8 mouse cellular contexts compared by ENCODE assay signal in genomic region chr3:127225167-127225798, GRCm38 (mm10).
DNase-seq lines count a peak whose midpoint lies in the region; ATAC-seq and TF ChIP-seq lines count a peak whose summit lies in the region.

No protein-coding gene starts in this region.

- peak overlapping the region; percentile 77 for H3K9ac ChIP-seq in hindbrain, embryonic 14.5 days
- peak overlapping the region; percentile 68 for H3K9ac ChIP-seq in midbrain, postnatal 0 days (replicated peaks; ENCODE audit: low read length, poor library complexity, severe bottlenecking)

- 2% methylated on average over 16 of the region's 16 CpGs for WGBS in hindbrain, embryonic 14.5 days
- WGBS in midbrain, postnatal 0 days, result 7% methylated on average over 16 of the region's 16 CpGs

- H3K4me3 ChIP-seq in layer of hippocampus, adult 2 months, result peak overlapping the region; percentile 55
- H3K4me3 ChIP-seq in hindbrain, embryonic 14.5 days (replicated peaks; ENCODE audit: low read length), result peak overlapping the region; percentile 48
- H3K4me3 ChIP-seq in midbrain, postnatal 0 days (ENCODE audit: low read depth, low read length), result peak overlapping the region; percentile 55

- TF ChIP-seq CTCF in layer of hippocampus, adult 2 months (conservative IDR thresholded peaks at IDR 0.05), result no peak
- no peak for TF ChIP-seq CTCF in midbrain, postnatal 0 days (IDR thresholded peaks at IDR 0.05)

- H3K9me3 ChIP-seq in hindbrain, embryonic 14.5 days (ENCODE audit: control insufficient read depth, low read length), result no peaks in the 10 kb centered on the region
- no peaks in the 10 kb centered on the region for H3K9me3 ChIP-seq in midbrain, postnatal 0 days (ENCODE audit: low read length)

- H3K27me3 ChIP-seq in hindbrain, embryonic 14.5 days (ENCODE audit: control insufficient read depth, insufficient read depth, low read length), result no peaks in the 10 kb centered on the region
- H3K27me3 ChIP-seq in midbrain, postnatal 0 days (ENCODE audit: insufficient read depth, low read length), result no peaks in the 10 kb centered on the region

- ATAC-seq in hindbrain, embryonic 14.5 days (ENCODE audit: low FRiP score), result peak; percentile 79
- ATAC-seq in midbrain, postnatal 0 days (ENCODE audit: low FRiP score), result peak; percentile 75
- ATAC-seq in erythroid progenitor cell, adult 5-6 weeks (replicated peaks; ENCODE audit: low FRiP score, poor library complexity, severe bottlenecking), result no peak

- H3K4me1 ChIP-seq in hindbrain, embryonic 14.5 days (replicated peaks; ENCODE audit: control insufficient read depth, insufficient read depth, low read length), result peaks cover 10% of the 10 kb centered on the region
- H3K4me1 ChIP-seq in midbrain, postnatal 0 days (ENCODE audit: insufficient read depth, low read length), result peaks cover 7% of the 10 kb centered on the region

- DNase-seq in layer of hippocampus, adult 2 months (ENCODE audit: low spot score in 2 of 2), result peak in 1 of 2 experiments; percentile 24
- no peak for DNase-seq in layer of hippocampus, postnatal 36 days
- DNase-seq in cerebellum, adult 8-10 months, result peak; percentile 60
- DNase-seq in hindbrain, embryonic 14.5 days (ENCODE audit: low spot score), result peak; percentile 51
- DNase-seq in midbrain, postnatal 0 days (ENCODE audit: low spot score), result peak; percentile 59
- DNase-seq in Muller cell, postnatal 12 days (ENCODE audit: inconsistent ontology term), result no peak
- DNase-seq in yolk sac, embryonic 10.5 days (ENCODE audit: low spot score), result no peak

- peak overlapping the region; percentile 77 for H3K27ac ChIP-seq in layer of hippocampus, adult 2 months
- peak overlapping the region; percentile 92 for H3K27ac ChIP-seq in hindbrain, embryonic 14.5 days
- peak overlapping the region; percentile 79 for H3K27ac ChIP-seq in midbrain, postnatal 0 days (ENCODE audit: low read depth, low read length)

- H3K4me2 ChIP-seq in hindbrain, embryonic 14.5 days (replicated peaks), result peak overlapping the region; percentile 63
- peak overlapping the region; percentile 60 for H3K4me2 ChIP-seq in midbrain, postnatal 0 days (ENCODE audit: low read depth, low read length, poor library complexity, severe bottlenecking)

- H3K36me3 ChIP-seq in hindbrain, embryonic 14.5 days (replicated peaks; ENCODE audit: control insufficient read depth, insufficient read depth), result no peaks in the 10 kb centered on the region
- H3K36me3 ChIP-seq in midbrain, postnatal 0 days (ENCODE audit: insufficient read depth, low read length), result no peaks in the 10 kb centered on the region

Comparison
In these comparisons a context has a peak if more than half of its experiments do, and no peak if none do; other contexts are left out.
1. DNase-seq: peak in cerebellum, adult 8-10 months (single experiment), hindbrain, embryonic 14.5 days (single experiment) and midbrain, postnatal 0 days (single experiment); none in layer of hippocampus, postnatal 36 days (0 of 2), Muller cell, postnatal 12 days (single experiment) and yolk sac, embryonic 10.5 days (single experiment).
2. Peak in every context shown above with its lines, with median percentiles within 50 percentile points of each other: H3K27ac ChIP-seq and H3K4me3 ChIP-seq.